Mouse (Mus musculus): ENCODE data around the gene Rbpj.

GRCm38 (mm10) chr5:53543399-53543798 lies 77.4 kb downstream of the Rbpj start:
- no peak for TF ChIP-seq POLR2A (IDR thresholded peaks at IDR 0.05; ENCODE audit: control insufficient read depth, extremely low read depth, insufficient read depth, low read length, poor library complexity)
- TF ChIP-seq CTCF (IDR thresholded peaks at IDR 0.05; ENCODE audit: borderline replicate concordance, control insufficient read depth, extremely low read depth, insufficient read depth, low read length, poor library complexity): no peak
